Mouse (Mus musculus): ENCODE measurements around the gene Atad2b. TPM values are rescaled to one million over a fixed set of nuclear protein-coding genes. Genes with fewer than 3 reads are reported as not detected.

Gene Atad2b
- total and polyA plus RNA-seq, 2 experiments: 5.3 to 12.5 TPM

- Histone ChIP-seq H3K27me3 (ENCODE audit: control insufficient read depth, insufficient read depth, low read length) (no peaks in the 10 kb centered on the region), H3K4me1 (ENCODE audit: control insufficient read depth, insufficient read depth, low read length) (peaks cover 6% of the 10 kb centered on the region; the same call in 1 of the 2 replicates), H3K79me2 (ENCODE audit: control insufficient read depth, insufficient read depth, low read length) (no peaks in the 10 kb centered on the region; the same call in 1 of the 2 replicates), H3K9ac (ENCODE audit: low read depth, low read length) (no peak overlapping the region), H3K36me3 (ENCODE audit: control insufficient read depth, insufficient read depth, low read length) (no peaks in the 10 kb centered on the region), H3K27ac (replicated peaks; ENCODE audit: insufficient read depth, low read depth, low read length) (no peak overlapping the region), H3K4me3 (ENCODE audit: insufficient read depth, low read depth, low read length) (no peak overlapping the region)
- 83% methylated on average over 3 of the region's 3 CpGs for WGBS
- TF ChIP-seq CTCF (IDR thresholded peaks at IDR 0.05; ENCODE audit: low read depth, low read length) (no peak), POLR2A (IDR thresholded peaks at IDR 0.05; ENCODE audit: extremely low read depth, insufficient read depth, low read length) (no peak)
- DNase-seq (ENCODE audit: extremely low read depth, low read depth, low spot score): no peak
Observed at GRCm38 (mm10) chr12:4914944-4915343, 2.2 kb upstream of the Atad2b start.

GRCm38 (mm10) chr12:4917805-4918591, 845 bp downstream of the Atad2b start:
- Histone ChIP-seq H3K4me1 (ENCODE audit: control insufficient read depth, insufficient read depth, low read length) (peaks cover 11% of the 10 kb centered on the region), H3K79me2 (ENCODE audit: control insufficient read depth, insufficient read depth, low read length) (peaks cover 4% of the 10 kb centered on the region; the same call in 1 of the 2 replicates), H3K36me3 (ENCODE audit: control insufficient read depth, insufficient read depth, low read length) (no peaks in the 10 kb centered on the region), H3K27ac (replicated peaks; ENCODE audit: insufficient read depth, low read depth, low read length) (peak overlapping the region; percentile 82), H3K9ac (ENCODE audit: low read depth, low read length) (peak overlapping the region; percentile 95), H3K4me3 (ENCODE audit: insufficient read depth, low read depth, low read length) (peak overlapping the region; percentile 82), H3K27me3 (ENCODE audit: control insufficient read depth, insufficient read depth, low read length) (no peaks in the 10 kb centered on the region)
- WGBS: under 1% methylated on average over 47 of the region's 48 CpGs
- peak; percentile 81 for DNase-seq (ENCODE audit: extremely low read depth, low read depth, low spot score)
- TF ChIP-seq POLR2A (IDR thresholded peaks at IDR 0.05; ENCODE audit: extremely low read depth, insufficient read depth, low read length): no peak
- no peak for TF ChIP-seq CTCF (IDR thresholded peaks at IDR 0.05; ENCODE audit: low read depth, low read length)

GRCm38 (mm10) chr12:4928197-4928596, 11.0 kb downstream of the Atad2b start:
- H3K36me3 ChIP-seq (ENCODE audit: control insufficient read depth, insufficient read depth, low read length): no peaks in the 10 kb centered on the region
- WGBS: 28% methylated on average over 2 of the region's 2 CpGs
- no peak overlapping the region for H3K9ac ChIP-seq (ENCODE audit: low read depth, low read length)
- no peak for TF ChIP-seq CTCF (IDR thresholded peaks at IDR 0.05; ENCODE audit: low read depth, low read length)
- no peak for TF ChIP-seq POLR2A (IDR thresholded peaks at IDR 0.05; ENCODE audit: extremely low read depth, insufficient read depth, low read length)
- no peak overlapping the region for H3K4me3 ChIP-seq (ENCODE audit: insufficient read depth, low read depth, low read length)
- no peak for DNase-seq (ENCODE audit: extremely low read depth, low read depth, low spot score)
- no peaks in the 10 kb centered on the region for H3K27me3 ChIP-seq (ENCODE audit: control insufficient read depth, insufficient read depth, low read length)
- H3K27ac ChIP-seq (replicated peaks; ENCODE audit: insufficient read depth, low read depth, low read length): no peak overlapping the region
- H3K4me1 ChIP-seq (ENCODE audit: control insufficient read depth, insufficient read depth, low read length): peaks cover 21% of the 10 kb centered on the region
- H3K79me2 ChIP-seq (ENCODE audit: control insufficient read depth, insufficient read depth, low read length): peaks cover 19% of the 10 kb centered on the region; the same call in 1 of the 2 replicates

GRCm38 (mm10) chr12:4930820-4931548, 13.8 kb downstream of the Atad2b start:
- Histone ChIP-seq H3K79me2 (ENCODE audit: control insufficient read depth, insufficient read depth, low read length) (peaks cover 16% of the 10 kb centered on the region; the same call in 1 of the 2 replicates), H3K4me1 (ENCODE audit: control insufficient read depth, insufficient read depth, low read length) (peaks cover 12% of the 10 kb centered on the region), H3K9ac (ENCODE audit: low read depth, low read length) (no peak overlapping the region), H3K27me3 (ENCODE audit: control insufficient read depth, insufficient read depth, low read length) (no peaks in the 10 kb centered on the region), H3K4me3 (ENCODE audit: insufficient read depth, low read depth, low read length) (no peak overlapping the region), H3K27ac (replicated peaks; ENCODE audit: insufficient read depth, low read depth, low read length) (no peak overlapping the region), H3K36me3 (ENCODE audit: control insufficient read depth, insufficient read depth, low read length) (no peaks in the 10 kb centered on the region)
- TF ChIP-seq CTCF (IDR thresholded peaks at IDR 0.05; ENCODE audit: low read depth, low read length) (no peak), POLR2A (IDR thresholded peaks at IDR 0.05; ENCODE audit: extremely low read depth, insufficient read depth, low read length) (no peak)
- peak; percentile 66 for DNase-seq (ENCODE audit: extremely low read depth, low read depth, low spot score)
- 90% methylated on average over 3 of the region's 3 CpGs for WGBS

GRCm38 (mm10) chr12:4952272-4952671, 35.1 kb downstream of the Atad2b start:
- Histone ChIP-seq H3K4me1 (ENCODE audit: control insufficient read depth, insufficient read depth, low read length) (no peaks in the 10 kb centered on the region), H3K36me3 (ENCODE audit: control insufficient read depth, insufficient read depth, low read length) (peaks cover 46% of the 10 kb centered on the region), H3K79me2 (ENCODE audit: control insufficient read depth, insufficient read depth, low read length) (no peaks in the 10 kb centered on the region), H3K4me3 (ENCODE audit: insufficient read depth, low read depth, low read length) (no peak overlapping the region), H3K9ac (ENCODE audit: low read depth, low read length) (no peak overlapping the region), H3K27ac (replicated peaks; ENCODE audit: insufficient read depth, low read depth, low read length) (no peak overlapping the region), H3K27me3 (ENCODE audit: control insufficient read depth, insufficient read depth, low read length) (no peaks in the 10 kb centered on the region)
- 96% methylated on average over 1 of the region's 1 CpGs for WGBS
- TF ChIP-seq CTCF (IDR thresholded peaks at IDR 0.05; ENCODE audit: low read depth, low read length) (no peak), POLR2A (IDR thresholded peaks at IDR 0.05; ENCODE audit: extremely low read depth, insufficient read depth, low read length) (no peak)
- DNase-seq (ENCODE audit: extremely low read depth, low read depth, low spot score): no peak

Data from liver, adult 2 months (tissue).